Mouse (Mus musculus) ES-E14 (cell line): ENCODE measurements at regions not wholly inside any gene's neighbourhood (a gene's known extent, or its start where the extent isn't known, plus 50 kb on each side); places are given as distances from the start of the nearest gene placed in this dataset.

Source experiments
- DNase-seq: peaks from one replicate; pipeline ENCODE4 v3.0.0-alpha.2; 2013; ENCODE audit warnings: low read depth, low spot score
- H3K27ac ChIP-seq: 2 replicates; pipeline ENCODE4 v1.5.1; 2012; ENCODE audit warnings: low read depth, mild to moderate bottlenecking, low read length, moderate library complexity, mixed read lengths; ENCODE audit not compliant: poor library complexity, insufficient read depth, severe bottlenecking
- H3K36me3 ChIP-seq: 2 replicates; pipeline ENCODE4 v1.6.1; 2012; ENCODE audit warnings: mild to moderate bottlenecking, low read length, moderate library complexity, mixed read lengths; ENCODE audit not compliant: control insufficient read depth, poor library complexity, insufficient read depth, severe bottlenecking
- H3K4me1 ChIP-seq, 2 experiments: fragments of 150-350 bp in 1 of 2; sonication (generic) in 1 of 2; 2 replicates each; pipeline ENCODE4 v1.6.1; 2012; ENCODE audit warnings: low read length in 2 of 2, mild to moderate bottlenecking in 1 of 2, mixed read lengths in 1 of 2; ENCODE audit not compliant: control insufficient read depth in 2 of 2, insufficient read depth in 2 of 2, poor library complexity in 1 of 2
- H3K4me3 ChIP-seq, 2 experiments: fragments of 150-350 bp in 1 of 2; sonication (generic) in 1 of 2; 2 replicates each; pipeline ENCODE4 v1.5.1; 2012; ENCODE audit warnings: low read length in 2 of 2, low read depth in 1 of 2, mild to moderate bottlenecking in 1 of 2, mixed read lengths in 1 of 2; ENCODE audit not compliant: insufficient read depth in 1 of 2, poor library complexity in 1 of 2, severe bottlenecking in 1 of 2
- H3K9ac ChIP-seq: 2 replicates; pipeline ENCODE4 v1.6.1; 2012; ENCODE audit warnings: low read depth, mild to moderate bottlenecking, low read length, mixed read lengths; ENCODE audit not compliant: poor library complexity, insufficient read depth, severe bottlenecking
- H3K9me3 ChIP-seq: fragments of 150-350 bp; sonication (generic); 2 replicates; pipeline ENCODE4 v1.6.1; 2012; ENCODE audit warnings: low read depth, mild to moderate bottlenecking, low read length; ENCODE audit not compliant: control insufficient read depth, insufficient read depth
- CHD2 ChIP-seq: IDR thresholded peaks from 2 replicates; pipeline ENCODE4 v1.6.1; 2014; ENCODE audit warnings: mild to moderate bottlenecking, low read depth, low read length, inconsistent platforms
- HCFC1 ChIP-seq: IDR thresholded peaks from 2 replicates; pipeline ENCODE4 v1.6.1; 2012; ENCODE audit warnings: low read length, inconsistent platforms, borderline replicate concordance; ENCODE audit not compliant: insufficient read depth
- MAFK ChIP-seq: IDR thresholded peaks from 2 replicates; pipeline ENCODE4 v1.6.1; 2014; ENCODE audit warnings: mild to moderate bottlenecking, low read depth, low read length, inconsistent platforms; ENCODE audit not compliant: insufficient read depth
- ZC3H11A ChIP-seq: IDR thresholded peaks from 2 replicates; pipeline ENCODE4 v1.6.1; 2012; ENCODE audit warnings: low read depth, mild to moderate bottlenecking, inconsistent platforms, low read length, borderline replicate concordance
- ZNF384 ChIP-seq: IDR thresholded peaks from 2 replicates; pipeline ENCODE4 v1.6.1; 2012; ENCODE audit warnings: low read depth, low read length, inconsistent platforms
- in situ Hi-C, 2 experiments: fragments of 600-800 bp; cut with MboI; formaldehyde crosslinking; loops; one replicate each; pipeline ENCODE4 v1.15.1; 2025; ENCODE audit warnings: low sequenced_read_pairs in 2 of 2, inconsistent platforms in 1 of 2; ENCODE audit not compliant: unreplicated experiment in 2 of 2

GRCm38 (mm10) chr2:159565921-159566320, 768.0 kb downstream of the Gm826 start:
- H3K4me1 ChIP-seq: no peaks in the 10 kb centered on the region
- no peak overlapping the region for H3K9ac ChIP-seq
- TF ChIP-seq MAFK (no peak), ZC3H11A (no peak), HCFC1 (no peak), ZNF384 (no peak), CHD2 (no peak)
- H3K27ac ChIP-seq: no peak overlapping the region
- no peak overlapping the region for H3K4me3 ChIP-seq
- no peaks in the 10 kb centered on the region for H3K9me3 ChIP-seq
- H3K36me3 ChIP-seq: no peaks in the 10 kb centered on the region
- DNase-seq: no peak
- in situ Hi-C loops: no loop called here

DNA sequence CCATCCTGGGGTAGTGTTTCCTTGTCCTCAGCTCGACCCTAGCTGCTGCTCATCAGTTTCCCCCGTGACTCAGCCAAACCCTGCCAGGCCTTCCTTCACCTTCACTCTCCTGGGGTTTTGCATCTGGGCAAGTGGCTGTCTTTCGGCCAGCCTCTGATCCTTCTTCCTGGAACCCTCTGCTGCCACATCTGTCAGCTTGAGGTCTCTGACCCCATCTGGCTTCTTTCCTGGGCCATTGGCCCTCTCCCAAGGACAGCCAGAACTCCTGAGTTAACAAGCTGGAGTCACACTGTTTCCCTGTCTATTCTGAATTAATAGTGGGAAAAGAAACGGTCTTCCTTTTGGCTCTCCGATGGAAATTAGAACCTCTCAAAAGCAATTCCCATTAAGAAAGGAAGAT, 767.5 kb downstream of the Gm826 start:
- H3K36me3 ChIP-seq: no peaks in the 10 kb centered on the region
- no peak overlapping the region for H3K4me3 ChIP-seq
- in situ Hi-C loops: no loop called here
- DNase-seq: no peak
- no peaks in the 10 kb centered on the region for H3K9me3 ChIP-seq
- H3K27ac ChIP-seq: no peak overlapping the region
- H3K4me1 ChIP-seq: no peaks in the 10 kb centered on the region
- H3K9ac ChIP-seq: no peak overlapping the region
- TF ChIP-seq ZNF384 (no peak), ZC3H11A (no peak), MAFK (no peak), HCFC1 (no peak), CHD2 (no peak)

DNA sequence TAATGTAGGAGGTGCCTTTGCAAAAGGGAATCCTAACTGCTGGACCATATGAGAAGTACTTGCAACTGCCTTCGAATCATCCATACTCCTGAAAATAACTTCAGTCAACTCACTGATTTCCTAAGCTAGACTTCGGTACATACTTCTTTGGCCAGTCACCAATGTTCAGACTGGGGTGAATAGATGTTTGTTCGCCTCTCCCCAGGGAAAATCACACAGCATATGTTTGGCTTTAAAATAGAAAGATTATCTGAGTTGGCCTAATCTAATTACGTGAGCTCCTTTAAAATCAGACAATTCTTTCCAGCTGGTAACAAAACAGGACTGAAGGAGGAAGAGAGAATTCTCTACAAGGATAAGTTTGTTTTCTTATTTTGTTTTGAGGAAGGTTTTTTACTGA, 765.6 kb downstream of the Gm826 start:
- in situ Hi-C loops: no loop called here
- H3K9me3 ChIP-seq: no peaks in the 10 kb centered on the region
- no peak for DNase-seq
- no peak for TF ChIP-seq ZC3H11A
- TF ChIP-seq MAFK: no peak
- TF ChIP-seq HCFC1: no peak
- TF ChIP-seq CHD2: no peak
- no peak for TF ChIP-seq ZNF384
- H3K27ac ChIP-seq: no peak overlapping the region
- no peak overlapping the region for H3K9ac ChIP-seq
- no peak overlapping the region for H3K4me3 ChIP-seq
- no peaks in the 10 kb centered on the region for H3K4me1 ChIP-seq
- H3K36me3 ChIP-seq: no peaks in the 10 kb centered on the region

DNA sequence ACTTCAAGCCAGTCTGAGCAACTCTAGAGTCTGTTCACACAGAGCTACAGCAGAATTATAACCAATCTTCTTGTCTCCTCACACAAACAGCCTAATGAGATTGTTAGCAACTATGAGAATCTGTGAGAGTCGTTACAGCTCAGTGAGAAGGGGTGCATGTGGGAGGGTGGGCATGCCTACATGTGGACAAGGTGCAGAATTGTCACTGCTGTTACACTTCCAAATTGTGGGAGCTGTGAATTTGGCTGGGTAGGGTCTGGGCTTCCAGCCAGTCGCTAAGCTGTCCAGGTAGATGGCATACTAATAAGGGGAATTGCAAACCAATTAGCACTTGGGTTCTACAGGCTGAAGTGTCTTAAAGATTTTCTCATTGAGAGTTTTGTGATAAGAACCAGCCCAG, 762.1 kb downstream of the Gm826 start:
- in situ Hi-C loops: no loop called here
- Histone ChIP-seq H3K36me3 (no peaks in the 10 kb centered on the region), H3K9ac (no peak overlapping the region), H3K4me1 (no peaks in the 10 kb centered on the region), H3K27ac (no peak overlapping the region), H3K9me3 (no peaks in the 10 kb centered on the region), H3K4me3 (no peak overlapping the region)
- DNase-seq: no peak
- TF ChIP-seq ZNF384: no peak
- TF ChIP-seq MAFK: no peak
- no peak for TF ChIP-seq CHD2
- TF ChIP-seq ZC3H11A: no peak
- no peak for TF ChIP-seq HCFC1

GRCm38 (mm10) chr2:159575271-159575670, 758.7 kb downstream of the Gm826 start:
- Histone ChIP-seq H3K9ac (no peak overlapping the region), H3K4me1 (no peaks in the 10 kb centered on the region), H3K4me3 (no peak overlapping the region), H3K9me3 (no peaks in the 10 kb centered on the region), H3K27ac (no peak overlapping the region), H3K36me3 (no peaks in the 10 kb centered on the region)
- no peak for DNase-seq
- in situ Hi-C loops: no loop called here
- TF ChIP-seq CHD2 (no peak), MAFK (no peak)
